Mouse (Mus musculus): Measurements from ENCODE around the gene Il12a. TPM values are rescaled to one million over a fixed set of nuclear protein-coding genes. Genes with fewer than 3 reads are reported as not detected.

Gene Il12a
- polyA plus RNA-seq (2016; fragmentation: Nextera tagmentation; extraction: Ambion mirVana) = 0.20 and 0.34 TPM in 2 replicates

- H3K9me3 ChIP-seq = no peaks in the 10 kb centered on the region
- H3K27me3 ChIP-seq (ENCODE audit: insufficient read depth, poor library complexity, severe bottlenecking) = no peaks in the 10 kb centered on the region
- H3K4me1 ChIP-seq (replicated peaks) = peaks cover 10% of the 10 kb centered on the region
- no peaks in the 10 kb centered on the region for H3K36me3 ChIP-seq
- H3K4me3 ChIP-seq = no peak within 1 kb of the TSS
- no peak for DNase-seq (ENCODE audit: low spot score)
- H3K27ac ChIP-seq = no peak within 1 kb of the TSS
- 85% methylated on average over 4 of the region's 4 CpGs for WGBS
These were observed at the start of gene Il12a for GRCm38 (mm10) chr3:68690344-68690743. Il12a (plus strand) TSS chr3:68690644.

GRCm38 (mm10) chr3:68642935-68643334 is 47.5 kb upstream of the Il12a start:
- Histone ChIP-seq H3K36me3 (no peaks in the 10 kb centered on the region), H3K4me3 (no peak overlapping the region), H3K4me1 (replicated peaks) (peaks cover 4% of the 10 kb centered on the region), H3K27ac (no peak overlapping the region), H3K27me3 (ENCODE audit: insufficient read depth, poor library complexity, severe bottlenecking) (no peaks in the 10 kb centered on the region), H3K9me3 (no peaks in the 10 kb centered on the region)
- no peak for DNase-seq (ENCODE audit: low spot score)
- 89% methylated on average over 7 of the region's 7 CpGs for WGBS

- WGBS = 87% methylated on average over 6 of the region's 6 CpGs
- Histone ChIP-seq H3K36me3 (no peaks in the 10 kb centered on the region), H3K4me3 (no peak overlapping the region), H3K27me3 (ENCODE audit: insufficient read depth, poor library complexity, severe bottlenecking) (no peaks in the 10 kb centered on the region), H3K4me1 (replicated peaks) (no peaks in the 10 kb centered on the region), H3K9me3 (no peaks in the 10 kb centered on the region), H3K27ac (no peak overlapping the region)
- DNase-seq (ENCODE audit: low spot score) = no peak
These were observed 43.9 kb upstream of the Il12a start for GRCm38 (mm10) chr3:68646387-68647130.

GRCm38 (mm10) chr3:68647282-68647681 is 43.2 kb upstream of the Il12a start:
- no peak for DNase-seq (ENCODE audit: low spot score)
- Histone ChIP-seq H3K27me3 (ENCODE audit: insufficient read depth, poor library complexity, severe bottlenecking) (no peaks in the 10 kb centered on the region), H3K36me3 (no peaks in the 10 kb centered on the region), H3K27ac (no peak overlapping the region), H3K4me3 (no peak overlapping the region), H3K9me3 (no peaks in the 10 kb centered on the region), H3K4me1 (replicated peaks) (no peaks in the 10 kb centered on the region)
- 89% methylated on average over 3 of the region's 3 CpGs for WGBS

- Histone ChIP-seq H3K36me3 (no peaks in the 10 kb centered on the region), H3K27ac (no peak overlapping the region), H3K27me3 (ENCODE audit: insufficient read depth, poor library complexity, severe bottlenecking) (no peaks in the 10 kb centered on the region), H3K4me1 (replicated peaks) (no peaks in the 10 kb centered on the region), H3K9me3 (no peaks in the 10 kb centered on the region), H3K4me3 (no peak overlapping the region)
- 86% methylated on average over 3 of the region's 3 CpGs for WGBS
- no peak for DNase-seq (ENCODE audit: low spot score)
These were observed 40.2 kb upstream of the Il12a start for GRCm38 (mm10) chr3:68650251-68650650.

GRCm38 (mm10) chr3:68656607-68657352 is 33.7 kb upstream of the Il12a start:
- no peaks in the 10 kb centered on the region for H3K4me1 ChIP-seq (replicated peaks)
- no peak for DNase-seq (ENCODE audit: low spot score)
- 88% methylated on average over 4 of the region's 4 CpGs for WGBS
- H3K9me3 ChIP-seq = no peaks in the 10 kb centered on the region
- H3K27me3 ChIP-seq (ENCODE audit: insufficient read depth, poor library complexity, severe bottlenecking) = no peaks in the 10 kb centered on the region
- no peak overlapping the region for H3K27ac ChIP-seq
- H3K36me3 ChIP-seq = no peaks in the 10 kb centered on the region
- no peak overlapping the region for H3K4me3 ChIP-seq

- H3K36me3 ChIP-seq = no peaks in the 10 kb centered on the region
- DNase-seq (ENCODE audit: low spot score) = no peak
- no peak overlapping the region for H3K27ac ChIP-seq
- no peak overlapping the region for H3K4me3 ChIP-seq
- H3K9me3 ChIP-seq = no peaks in the 10 kb centered on the region
- no peaks in the 10 kb centered on the region for H3K27me3 ChIP-seq (ENCODE audit: insufficient read depth, poor library complexity, severe bottlenecking)
- H3K4me1 ChIP-seq (replicated peaks) = no peaks in the 10 kb centered on the region
- 48% methylated on average over 9 of the region's 9 CpGs for WGBS
These were observed 32.7 kb upstream of the Il12a start for GRCm38 (mm10) chr3:68657589-68658245.

GRCm38 (mm10) chr3:68659996-68660395 is 30.4 kb upstream of the Il12a start:
- Histone ChIP-seq H3K27me3 (ENCODE audit: insufficient read depth, poor library complexity, severe bottlenecking) (no peaks in the 10 kb centered on the region), H3K4me3 (no peak overlapping the region), H3K4me1 (replicated peaks) (0 out of 2 replicates have a peak, but pooled peaks cover 4% of the 10 kb centered on the region), H3K9me3 (no peaks in the 10 kb centered on the region), H3K27ac (no peak overlapping the region), H3K36me3 (no peaks in the 10 kb centered on the region)
- WGBS = 94% methylated on average over 6 of the region's 6 CpGs
- DNase-seq (ENCODE audit: low spot score) = no peak

- WGBS = 75% methylated on average over 4 of the region's 4 CpGs
- no peak overlapping the region for H3K4me3 ChIP-seq
- no peak for DNase-seq (ENCODE audit: low spot score)
These were observed 29.9 kb upstream of the Il12a start for GRCm38 (mm10) chr3:68660538-68660937.

GRCm38 (mm10) chr3:68662386-68662785 is 28.1 kb upstream of the Il12a start:
- WGBS = 84% methylated on average over 5 of the region's 5 CpGs
- Histone ChIP-seq H3K4me3 (no peak overlapping the region), H3K4me1 (replicated peaks) (0 out of 2 replicates have a peak, but pooled peaks cover 4% of the 10 kb centered on the region), H3K36me3 (no peaks in the 10 kb centered on the region), H3K9me3 (no peaks in the 10 kb centered on the region), H3K27ac (no peak overlapping the region), H3K27me3 (ENCODE audit: insufficient read depth, poor library complexity, severe bottlenecking) (no peaks in the 10 kb centered on the region)
- no peak for DNase-seq (ENCODE audit: low spot score)

More at GRCm38 (mm10) chr3:68660538-68660937, 29.9 kb upstream of the Il12a start:
- Histone ChIP-seq H3K36me3 (no peaks in the 10 kb centered on the region), H3K27ac (no peak overlapping the region), H3K27me3 (ENCODE audit: insufficient read depth, poor library complexity, severe bottlenecking) (no peaks in the 10 kb centered on the region), H3K4me1 (replicated peaks) (0 out of 2 replicates have a peak, but pooled peaks cover 4% of the 10 kb centered on the region), H3K9me3 (no peaks in the 10 kb centered on the region)

GRCm38 (mm10) chr3:68664337-68664736 is 26.1 kb upstream of the Il12a start:
- WGBS = 81% methylated on average over 6 of the region's 6 CpGs
- Histone ChIP-seq H3K36me3 (no peaks in the 10 kb centered on the region), H3K27me3 (ENCODE audit: insufficient read depth, poor library complexity, severe bottlenecking) (no peaks in the 10 kb centered on the region), H3K4me3 (no peak overlapping the region), H3K9me3 (no peaks in the 10 kb centered on the region), H3K4me1 (replicated peaks) (0 out of 2 replicates have a peak, but pooled peaks cover 4% of the 10 kb centered on the region), H3K27ac (no peak overlapping the region)
- DNase-seq (ENCODE audit: low spot score) = no peak

- H3K27ac ChIP-seq = no peak overlapping the region
- H3K9me3 ChIP-seq = no peaks in the 10 kb centered on the region
- no peak overlapping the region for H3K4me3 ChIP-seq
- 0 out of 2 replicates have a peak, but pooled peaks cover 4% of the 10 kb centered on the region for H3K4me1 ChIP-seq (replicated peaks)
- H3K27me3 ChIP-seq (ENCODE audit: insufficient read depth, poor library complexity, severe bottlenecking) = no peaks in the 10 kb centered on the region
- 93% methylated on average over 7 of the region's 7 CpGs for WGBS
- H3K36me3 ChIP-seq = no peaks in the 10 kb centered on the region
- DNase-seq (ENCODE audit: low spot score) = no peak
These were observed 24.1 kb upstream of the Il12a start for GRCm38 (mm10) chr3:68666377-68666776.

- 95% methylated on average over 1 of the region's 1 CpGs for WGBS
- Histone ChIP-seq H3K27ac (no peak overlapping the region), H3K4me3 (no peak overlapping the region), H3K27me3 (ENCODE audit: insufficient read depth, poor library complexity, severe bottlenecking) (no peaks in the 10 kb centered on the region), H3K4me1 (replicated peaks) (0 out of 2 replicates have a peak, but pooled peaks cover 4% of the 10 kb centered on the region), H3K36me3 (no peaks in the 10 kb centered on the region), H3K9me3 (no peaks in the 10 kb centered on the region)
- no peak for DNase-seq (ENCODE audit: low spot score)
These were observed 22.6 kb upstream of the Il12a start for GRCm38 (mm10) chr3:68667852-68668251.
